Mouse (Mus musculus) kidney, adult 9 months (tissue): ENCODE measurements at regions not wholly inside any gene's neighbourhood (a gene's known extent, or its start where the extent isn't known, plus 50 kb on each side); places are given as distances from the start of the nearest gene placed in this dataset.

Experiments
- DNase-seq: peaks from one replicate; pipeline ENCODE4 v3.0.0; 2022

DNA sequence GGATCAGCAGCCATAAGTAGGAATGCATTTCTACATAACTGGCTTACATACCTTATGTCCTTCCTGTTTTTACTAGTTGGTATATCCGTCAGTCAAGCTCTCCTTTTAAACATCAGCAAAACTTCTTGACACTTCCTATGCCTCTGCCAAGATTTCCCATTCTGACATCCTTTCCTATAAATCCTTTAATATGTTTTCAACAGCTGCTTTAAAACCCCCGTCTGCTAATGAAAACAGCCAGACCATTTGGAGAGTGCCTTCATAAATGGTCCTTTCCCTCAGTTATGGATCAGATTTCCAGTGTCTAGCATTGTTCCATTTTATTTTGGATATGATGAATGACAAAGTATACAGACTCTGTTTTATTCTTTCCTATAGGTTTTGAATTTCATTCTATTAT lies 270.7 kb upstream of the Rgmb start:
- no peak for DNase-seq

DNA sequence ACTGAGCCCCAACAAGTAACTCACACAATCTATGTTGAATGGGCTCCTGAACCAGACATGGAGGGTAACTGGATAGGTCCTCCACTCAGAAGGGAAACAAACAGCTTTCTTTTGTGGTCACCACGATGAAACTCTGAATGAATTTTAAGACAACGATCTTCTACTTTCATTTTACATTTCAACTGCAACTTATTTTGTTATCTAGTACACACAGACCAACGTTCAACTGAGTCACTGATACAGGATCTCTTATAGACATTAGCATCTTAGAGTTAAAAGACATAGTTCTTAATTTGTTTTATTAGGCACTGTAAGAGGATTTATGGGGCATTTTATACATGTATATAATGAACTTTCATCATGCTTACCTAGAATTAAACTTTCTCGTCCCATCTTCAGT lies 262.1 kb upstream of the Rgmb start:
- DNase-seq = no peak

GRCm38 (mm10) chr17:16089619-16090280 lies 258.9 kb upstream of the Rgmb start:
- no peak for DNase-seq

DNA sequence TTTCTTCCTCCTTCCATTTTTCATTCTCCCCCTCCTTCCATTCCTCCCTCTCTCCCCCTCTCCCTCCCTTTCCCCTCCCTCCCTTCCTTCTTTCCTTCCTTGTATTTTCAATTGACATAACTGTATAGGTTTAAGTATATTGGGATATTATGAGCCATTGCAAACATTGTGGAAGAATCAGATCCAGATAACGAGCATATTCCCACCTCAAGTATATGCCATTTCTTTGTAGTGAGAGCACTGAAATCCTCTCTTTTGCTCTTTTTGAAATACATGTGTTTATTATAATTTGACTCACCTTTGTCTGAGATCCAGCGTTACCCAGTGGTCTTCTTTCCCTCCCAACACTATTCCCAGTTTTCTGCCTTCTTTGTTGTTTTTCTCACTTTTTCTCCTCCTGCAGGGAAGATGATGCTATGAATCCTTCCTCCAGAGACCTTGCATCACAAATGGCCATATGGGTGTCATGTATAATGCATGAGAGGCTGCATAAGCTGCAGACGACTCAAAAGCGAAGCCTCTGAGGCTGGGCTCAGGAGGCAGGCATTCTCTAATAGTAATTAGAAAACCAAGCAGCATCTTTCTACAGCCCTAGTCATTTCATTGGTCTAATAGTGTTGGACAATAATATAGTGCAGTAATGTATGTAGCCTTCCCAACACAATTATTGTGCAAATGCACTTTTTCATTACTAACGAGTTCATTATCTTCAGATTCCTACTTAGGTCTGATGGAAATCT lies 258.2 kb upstream of the Rgmb start:
- no peak for DNase-seq

- no peak for DNase-seq
Measured at GRCm38 (mm10) chr17:16087046-16087445, 256.2 kb upstream of the Rgmb start.

DNA sequence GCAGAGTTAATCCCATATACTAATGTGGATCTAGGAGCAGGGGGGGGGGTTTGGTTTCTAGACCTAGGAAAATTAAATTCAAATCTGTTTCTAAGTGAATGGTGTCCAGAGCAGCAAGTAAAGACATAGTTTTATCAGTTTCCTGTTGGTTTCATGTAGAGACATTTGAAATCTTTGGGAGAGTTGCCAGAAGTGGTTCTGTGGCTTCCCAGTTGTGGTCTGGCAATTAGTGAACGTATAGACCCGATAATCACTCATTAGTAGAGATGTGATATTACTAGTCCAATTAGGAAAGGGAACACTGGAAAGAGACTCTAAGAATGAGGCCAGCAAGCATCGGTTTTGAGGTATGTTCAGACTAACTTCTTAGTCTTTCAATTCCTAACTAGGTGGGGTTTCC lies 252.0 kb upstream of the Rgmb start:
- no peak for DNase-seq

GRCm38 (mm10) chr17:16078549-16078948 lies 247.7 kb upstream of the Rgmb start:
- DNase-seq = no peak

DNA sequence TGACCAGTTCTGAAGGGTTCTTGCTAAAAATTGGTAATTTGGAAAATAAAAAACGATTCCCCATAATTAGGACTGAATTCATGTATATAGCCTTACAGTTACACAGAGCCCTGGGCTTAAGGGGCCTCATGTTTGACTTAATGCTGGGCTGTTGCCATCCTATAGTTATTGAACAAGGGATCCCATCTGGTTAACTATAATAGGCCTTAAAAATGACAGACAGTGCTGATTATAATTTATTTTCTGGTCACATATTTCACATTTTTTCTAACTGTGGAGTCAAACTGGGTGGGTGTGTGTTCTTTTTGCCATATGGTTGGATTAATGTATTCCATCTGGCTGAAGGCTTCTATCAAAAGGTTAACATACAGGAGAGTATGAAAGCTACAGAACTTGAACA lies 238.5 kb upstream of the Rgmb start:
- DNase-seq = no peak

DNA sequence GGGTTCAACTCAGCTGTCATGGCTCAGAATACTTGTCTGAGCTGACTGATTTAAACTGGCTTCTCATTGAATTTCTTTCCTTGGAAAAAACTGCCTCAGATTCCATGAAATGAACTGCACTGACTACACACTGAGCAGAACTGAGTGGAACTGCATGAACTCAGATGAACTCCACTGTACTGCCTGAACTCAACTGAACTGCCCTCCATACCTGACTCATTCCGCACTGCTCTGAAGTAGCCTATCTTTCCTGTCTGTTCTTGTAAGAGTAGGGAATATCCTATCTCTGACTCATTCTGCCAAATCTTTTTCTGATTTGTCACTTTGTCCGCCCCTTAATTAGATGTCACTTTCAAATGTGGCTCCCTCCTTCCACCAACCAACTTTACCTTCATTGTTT lies 237.0 kb upstream of the Rgmb start:
- no peak for DNase-seq

- DNase-seq = peak; percentile 17
Measured at GRCm38 (mm10) chr17:16054481-16054880, 223.6 kb upstream of the Rgmb start.

DNA sequence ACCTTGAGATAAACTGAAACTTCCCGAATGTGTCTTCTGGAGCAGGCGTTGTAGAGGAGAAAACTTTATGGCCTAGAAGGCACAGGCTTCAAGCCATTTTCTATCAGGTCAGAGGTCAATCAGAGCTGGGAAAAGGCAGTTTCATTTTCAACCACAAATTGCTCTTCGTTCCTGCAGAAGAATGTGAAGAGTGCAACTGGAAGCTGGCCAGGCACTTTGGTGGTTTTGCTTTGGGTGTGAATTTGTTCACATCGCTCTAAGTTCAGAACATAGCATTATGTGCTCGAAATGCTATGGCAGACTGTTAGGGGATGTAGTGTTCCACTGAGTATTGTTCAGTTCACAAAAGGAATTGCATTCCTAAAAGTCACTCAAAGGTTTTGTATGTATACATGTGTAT lies 220.9 kb upstream of the Rgmb start:
- peak; percentile 58 for DNase-seq

DNA sequence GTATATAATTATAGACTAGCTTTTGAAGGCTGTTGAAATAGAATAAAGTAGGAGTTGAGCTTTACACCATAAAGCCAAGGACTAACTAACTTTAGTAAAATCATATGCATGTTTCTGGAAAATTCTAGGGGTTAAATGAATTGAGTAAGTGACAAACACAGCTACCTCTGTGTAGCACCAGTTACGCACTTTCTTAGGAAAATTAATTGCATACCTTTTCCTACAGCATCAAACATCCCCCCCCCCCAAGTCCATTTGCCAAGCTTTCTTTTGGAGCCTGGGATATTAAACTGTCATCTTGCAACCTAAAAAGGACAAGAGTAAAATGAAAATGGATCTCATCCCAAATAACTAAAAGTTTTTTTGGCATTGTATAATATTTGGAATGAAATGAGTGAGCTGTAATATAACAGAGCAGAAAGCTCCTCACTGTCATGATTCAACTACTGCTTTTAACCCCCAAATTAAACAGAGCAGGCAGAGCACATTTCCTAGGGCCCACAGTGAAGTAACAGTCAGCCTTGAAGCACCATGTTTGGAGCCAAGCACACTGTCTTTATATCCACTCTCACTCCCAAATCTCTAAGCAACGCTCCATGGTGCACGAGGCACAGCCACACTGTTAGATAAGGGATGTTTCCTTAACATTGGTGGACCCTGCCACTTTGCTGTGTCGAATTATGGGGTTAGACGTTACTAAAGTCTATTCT lies 210.9 kb upstream of the Rgmb start:
- DNase-seq = no peak

- no peak for DNase-seq
Measured at GRCm38 (mm10) chr17:16027989-16028388, 197.2 kb upstream of the Rgmb start.

GRCm38 (mm10) chr17:16004871-16005575 lies 174.2 kb upstream of the Rgmb start:
- no peak for DNase-seq

DNA sequence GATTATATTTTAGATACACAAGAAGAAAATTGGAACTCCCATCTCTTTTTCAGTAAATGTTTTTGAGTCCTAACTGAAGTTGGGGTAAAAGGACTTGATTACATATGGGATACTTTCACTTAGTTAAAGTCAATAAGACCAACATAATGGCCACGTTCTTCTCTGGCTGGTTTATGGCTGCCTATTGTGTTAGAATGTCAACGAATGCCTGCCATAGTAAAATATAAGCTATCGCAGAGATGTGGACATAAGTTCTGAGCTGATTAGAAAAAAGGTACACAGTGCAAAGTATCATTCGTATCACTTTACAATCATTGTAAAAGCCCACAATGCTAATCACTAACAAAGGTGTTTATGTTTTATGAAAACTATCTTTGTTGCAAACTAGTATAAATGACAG lies 173.2 kb upstream of the Rgmb start:
- no peak for DNase-seq

DNA sequence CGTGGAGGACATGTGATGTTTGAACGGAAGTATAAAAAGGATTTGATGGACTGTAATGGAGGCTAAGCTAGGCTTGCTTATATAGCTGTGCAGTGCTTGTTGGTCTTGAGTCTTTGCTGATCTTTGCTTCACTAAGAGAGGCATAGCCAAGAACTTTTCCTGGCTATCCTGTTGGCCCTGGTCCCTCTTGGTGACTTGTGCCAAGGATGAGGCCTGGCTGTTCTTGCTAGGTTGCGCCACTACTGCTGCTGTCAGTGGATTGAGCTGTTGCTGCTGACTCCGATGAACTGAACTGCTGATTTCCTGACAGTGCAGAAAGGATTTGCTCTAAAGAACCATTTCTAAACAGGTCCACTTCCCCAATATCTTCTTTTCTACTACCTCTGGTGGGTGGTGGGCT lies 167.9 kb upstream of the Rgmb start:
- no peak for DNase-seq

GRCm38 (mm10) chr17:15997289-15997688 lies 166.4 kb upstream of the Rgmb start:
- peak; percentile 6 for DNase-seq

DNA sequence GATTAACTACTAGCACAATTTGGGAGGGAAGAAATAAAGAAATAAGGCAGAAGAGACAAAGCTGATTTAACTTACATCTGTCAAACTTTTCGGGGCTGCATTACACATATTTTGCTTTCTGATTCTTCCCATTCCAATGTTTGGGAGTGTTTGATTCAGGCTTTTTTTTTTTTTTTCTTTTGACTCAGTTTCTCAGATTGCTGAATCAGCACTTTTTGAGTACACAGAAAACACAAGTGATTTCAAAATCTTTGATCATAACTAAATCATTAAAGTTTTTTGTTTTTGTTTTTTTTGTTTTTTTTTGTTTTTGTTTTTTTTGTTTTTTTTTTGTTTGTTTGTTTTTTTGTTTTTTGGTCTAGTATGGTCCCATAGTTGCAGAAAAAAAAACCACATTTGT lies 164.7 kb upstream of the Rgmb start:
- DNase-seq = no peak

DNA sequence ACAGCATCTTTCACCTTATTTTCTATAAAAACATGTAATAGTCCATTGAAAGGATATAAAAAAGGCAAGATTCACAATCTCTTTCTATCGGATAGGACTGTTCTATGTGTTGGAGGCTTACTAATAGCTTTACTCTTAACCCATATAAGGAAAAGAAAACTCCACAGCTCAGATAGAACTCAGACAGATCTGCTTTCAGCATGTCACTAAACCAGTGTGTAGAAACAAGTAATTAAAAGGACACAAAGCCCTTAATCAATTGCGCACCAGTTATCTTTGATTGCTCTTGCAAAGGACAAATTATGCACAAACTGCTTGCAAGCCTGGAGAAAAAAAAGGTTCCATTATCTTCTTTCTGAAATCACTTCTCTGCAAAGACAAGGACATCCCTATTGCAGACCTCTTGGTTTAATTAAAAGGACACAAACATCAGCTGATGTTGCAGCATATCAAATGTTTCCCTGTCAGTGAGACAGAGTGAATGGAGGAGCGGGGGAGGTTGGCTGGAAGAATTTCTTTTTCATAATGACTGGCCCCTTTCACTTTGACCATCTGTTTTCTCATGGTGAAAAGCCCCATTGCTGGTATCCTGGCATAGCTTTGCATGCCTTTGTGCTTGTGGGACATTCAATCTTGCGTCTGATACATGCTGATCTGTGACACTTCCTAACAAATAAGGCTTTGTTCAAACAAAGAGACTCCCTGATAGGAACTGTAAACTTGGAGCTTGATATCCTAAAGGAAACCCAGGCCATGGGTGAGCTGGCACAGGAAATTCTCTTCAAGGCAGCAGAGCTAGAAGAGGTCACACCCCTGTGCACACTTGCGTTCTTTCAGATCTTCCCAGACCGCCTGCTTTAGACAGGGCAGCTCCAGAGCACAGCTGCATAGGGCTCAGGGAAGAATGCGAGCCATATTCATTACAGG lies 162.8 kb upstream of the Rgmb start:
- peak; percentile 26 for DNase-seq

DNA sequence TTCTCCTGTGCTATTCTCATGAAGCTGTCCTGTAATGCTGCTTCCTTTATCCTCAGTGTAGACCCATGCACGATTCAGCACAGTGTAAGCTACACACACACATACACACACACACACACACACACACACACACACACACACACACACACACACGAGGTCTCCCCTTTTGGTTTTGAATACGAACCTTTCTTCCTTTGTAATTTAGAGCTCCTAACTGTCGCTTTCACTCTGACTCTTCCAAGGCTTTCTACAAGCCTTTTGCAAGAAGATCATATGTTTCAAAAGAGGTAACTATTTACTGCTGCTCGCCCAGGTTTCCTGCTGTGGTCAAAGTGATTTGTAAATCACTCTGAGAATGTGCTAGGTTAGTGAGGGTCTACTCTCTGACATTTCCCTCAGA lies 161.1 kb upstream of the Rgmb start:
- no peak for DNase-seq

DNA sequence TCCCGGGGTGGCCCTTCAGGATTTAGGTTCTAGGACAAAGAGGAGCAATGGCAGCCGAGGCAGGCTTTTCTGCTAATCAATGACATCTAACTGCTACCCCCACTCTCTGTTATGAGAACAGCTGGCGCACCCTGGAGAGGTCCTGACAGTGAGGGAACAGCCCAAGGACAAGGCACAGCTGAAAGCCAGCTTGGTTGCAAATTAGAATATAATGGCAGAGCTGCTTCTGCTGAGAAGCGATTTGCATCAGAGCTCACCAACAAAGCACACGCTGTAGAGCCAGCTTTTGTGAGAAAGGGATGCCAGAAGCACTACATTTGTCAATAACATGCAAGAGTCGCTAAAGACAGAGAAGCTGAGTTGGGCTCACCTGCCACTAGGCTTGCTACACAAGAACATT lies 159.5 kb upstream of the Rgmb start:
- no peak for DNase-seq

GRCm38 (mm10) chr17:15981558-15981957 lies 150.7 kb upstream of the Rgmb start:
- DNase-seq = no peak
